Mouse (Mus musculus): ENCODE measurements around the gene Fank1. TPM values are rescaled to one million over a fixed set of nuclear protein-coding genes. Genes with fewer than 3 reads are reported as not detected.

Gene Fank1
- polyA plus RNA-seq, 1 experiment: 0.14 TPM

DNA sequence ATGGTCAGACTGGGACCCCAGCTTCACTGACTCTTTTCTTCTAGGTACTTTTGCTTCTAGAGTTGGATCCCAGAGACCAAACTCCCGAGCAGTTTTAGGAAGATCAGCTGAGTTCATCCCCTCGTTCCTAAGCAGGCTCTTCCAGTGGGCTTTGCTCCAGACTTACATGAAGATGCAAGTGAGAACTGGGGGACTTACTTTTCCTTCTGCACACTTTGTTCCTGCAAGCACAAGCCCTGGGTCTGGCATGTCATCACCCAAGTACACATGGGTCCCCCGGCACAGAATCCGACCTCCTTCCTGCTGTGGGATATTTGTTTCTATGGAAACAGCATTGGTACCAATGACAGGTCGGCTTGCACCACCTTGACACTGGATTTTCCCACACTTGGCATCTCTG lies 142.6 kb downstream of the Fank1 start:
- no peak overlapping the region for H3K4me2 ChIP-seq (ENCODE audit: low read depth)
- TF ChIP-seq MAX (IDR thresholded peaks at IDR 0.05; ENCODE audit: low read depth) (no peak), USF1 (IDR thresholded peaks at IDR 0.05; ENCODE audit: low read depth) (no peak), REST (IDR thresholded peaks at IDR 0.05; ENCODE audit: insufficient read depth, insufficient read length) (no peak), POLR2AphosphoS2 (IDR thresholded peaks at IDR 0.05; ENCODE audit: insufficient read length, low read depth) (no peak)
- no peaks in the 10 kb centered on the region for H3K36me3 ChIP-seq (ENCODE audit: control insufficient read depth, insufficient read depth)
- no peak overlapping the region for H3ac ChIP-seq (ENCODE audit: control insufficient read depth, insufficient read length)
- no peaks in the 10 kb centered on the region for H3K27me3 ChIP-seq (ENCODE audit: control insufficient read depth, insufficient read depth, insufficient read length)
- no peaks in the 10 kb centered on the region for H3K79me2 ChIP-seq (ENCODE audit: control insufficient read depth, insufficient read depth)
- H3K4me3 ChIP-seq: no peak overlapping the region

DNA sequence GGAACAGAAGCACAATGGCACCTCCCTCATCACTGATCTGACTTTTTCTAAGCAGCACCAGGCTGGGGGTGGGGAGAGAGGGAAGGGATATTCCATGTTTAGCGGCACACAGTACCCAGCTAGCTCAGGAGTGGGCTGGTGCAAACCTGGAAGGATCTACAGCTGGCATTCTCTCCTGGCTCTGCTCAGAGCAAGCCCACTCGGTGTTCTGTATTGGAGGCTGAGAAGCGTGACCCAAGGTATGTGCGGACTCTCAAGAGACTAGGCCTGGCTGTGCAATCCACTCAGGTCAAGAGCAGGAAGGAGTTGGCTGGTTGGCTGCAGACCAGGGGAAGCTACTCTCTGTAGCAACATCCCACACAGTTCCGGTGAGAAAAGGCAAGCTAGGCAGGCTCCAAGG lies 143.3 kb downstream of the Fank1 start:
- Histone ChIP-seq H3K4me3 (no peak overlapping the region), H3K79me2 (ENCODE audit: control insufficient read depth, insufficient read depth) (no peaks in the 10 kb centered on the region), H3K36me3 (ENCODE audit: control insufficient read depth, insufficient read depth) (no peaks in the 10 kb centered on the region), H3K27me3 (ENCODE audit: control insufficient read depth, insufficient read depth, insufficient read length) (no peaks in the 10 kb centered on the region), H3K4me2 (ENCODE audit: low read depth) (no peak overlapping the region), H3ac (ENCODE audit: control insufficient read depth, insufficient read length) (no peak overlapping the region)
- TF ChIP-seq E2F4 (IDR thresholded peaks at IDR 0.05; ENCODE audit: insufficient read depth) (no peak), POLR2A (IDR thresholded peaks at IDR 0.05; ENCODE audit: insufficient read length, low read depth) (no peak), CEBPB (IDR thresholded peaks at IDR 0.05; ENCODE audit: insufficient read depth, poor library complexity, severe bottlenecking) (no peak), SRF (IDR thresholded peaks at IDR 0.05; ENCODE audit: control insufficient read depth, insufficient read length, low read depth) (no peak), MYOD1 (IDR thresholded peaks at IDR 0.05; ENCODE audit: control insufficient read depth in 1 of 3, insufficient read length in 2 of 3, low read depth in 2 of 3) (no peak), REST (IDR thresholded peaks at IDR 0.05; ENCODE audit: insufficient read depth, insufficient read length) (no peak), MYOG (IDR thresholded peaks at IDR 0.05; ENCODE audit: control insufficient read depth in 1 of 3, insufficient read depth in 1 of 3, insufficient read length in 2 of 3, low read depth in 2 of 3) (no peak), MAX (IDR thresholded peaks at IDR 0.05; ENCODE audit: low read depth) (no peak), TCF3 (IDR thresholded peaks at IDR 0.05; ENCODE audit: insufficient read length, low read depth) (no peak), POLR2AphosphoS2 (IDR thresholded peaks at IDR 0.05; ENCODE audit: insufficient read length, low read depth) (no peak), TCF12 (IDR thresholded peaks at IDR 0.05; ENCODE audit: insufficient read depth, poor library complexity, severe bottlenecking) (no peak), USF1 (IDR thresholded peaks at IDR 0.05; ENCODE audit: low read depth) (no peak)

DNA sequence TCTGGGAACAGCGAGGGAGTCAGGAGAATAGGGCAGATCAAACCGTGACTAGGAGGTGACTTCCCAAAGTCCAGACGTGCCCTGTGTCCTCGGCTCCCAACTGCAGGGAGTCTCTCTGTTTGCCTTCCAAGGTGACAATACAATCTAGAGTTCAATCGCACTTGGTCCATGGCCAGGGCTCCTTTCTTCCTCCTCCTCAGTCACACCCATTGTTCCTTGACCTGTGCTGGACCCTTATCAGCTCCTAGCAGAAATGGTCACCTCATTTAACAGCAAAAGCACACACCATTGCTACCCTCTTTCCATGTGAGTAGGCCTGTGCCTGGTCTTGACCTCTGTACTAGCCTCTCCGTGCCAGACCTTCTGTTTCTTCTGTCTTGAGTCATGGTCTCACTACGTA lies 144.1 kb downstream of the Fank1 start:
- Histone ChIP-seq H3ac (ENCODE audit: control insufficient read depth, insufficient read length) (no peak overlapping the region), H3K4me3 (no peak overlapping the region), H3K79me2 (ENCODE audit: control insufficient read depth, insufficient read depth) (no peaks in the 10 kb centered on the region), H3K36me3 (ENCODE audit: control insufficient read depth, insufficient read depth) (no peaks in the 10 kb centered on the region), H3K4me2 (ENCODE audit: low read depth) (no peak overlapping the region), H3K27me3 (ENCODE audit: control insufficient read depth, insufficient read depth, insufficient read length) (no peaks in the 10 kb centered on the region)
- TF ChIP-seq USF1 (IDR thresholded peaks at IDR 0.05; ENCODE audit: low read depth) (no peak), E2F4 (IDR thresholded peaks at IDR 0.05; ENCODE audit: insufficient read depth) (no peak), REST (IDR thresholded peaks at IDR 0.05; ENCODE audit: insufficient read depth, insufficient read length) (no peak), TCF3 (IDR thresholded peaks at IDR 0.05; ENCODE audit: insufficient read length, low read depth) (no peak), MAX (IDR thresholded peaks at IDR 0.05; ENCODE audit: low read depth) (no peak), TCF12 (IDR thresholded peaks at IDR 0.05; ENCODE audit: insufficient read depth, poor library complexity, severe bottlenecking) (no peak), SRF (IDR thresholded peaks at IDR 0.05; ENCODE audit: control insufficient read depth, insufficient read length, low read depth) (no peak), MYOD1 (IDR thresholded peaks at IDR 0.05; ENCODE audit: control insufficient read depth in 1 of 3, insufficient read length in 2 of 3, low read depth in 2 of 3) (no peak), POLR2A (IDR thresholded peaks at IDR 0.05; ENCODE audit: insufficient read length, low read depth) (no peak), MYOG (IDR thresholded peaks at IDR 0.05; ENCODE audit: control insufficient read depth in 1 of 3, insufficient read depth in 1 of 3, insufficient read length in 2 of 3, low read depth in 2 of 3) (no peak), POLR2AphosphoS2 (IDR thresholded peaks at IDR 0.05; ENCODE audit: insufficient read length, low read depth) (no peak), CEBPB (IDR thresholded peaks at IDR 0.05; ENCODE audit: insufficient read depth, poor library complexity, severe bottlenecking) (no peak)

DNA sequence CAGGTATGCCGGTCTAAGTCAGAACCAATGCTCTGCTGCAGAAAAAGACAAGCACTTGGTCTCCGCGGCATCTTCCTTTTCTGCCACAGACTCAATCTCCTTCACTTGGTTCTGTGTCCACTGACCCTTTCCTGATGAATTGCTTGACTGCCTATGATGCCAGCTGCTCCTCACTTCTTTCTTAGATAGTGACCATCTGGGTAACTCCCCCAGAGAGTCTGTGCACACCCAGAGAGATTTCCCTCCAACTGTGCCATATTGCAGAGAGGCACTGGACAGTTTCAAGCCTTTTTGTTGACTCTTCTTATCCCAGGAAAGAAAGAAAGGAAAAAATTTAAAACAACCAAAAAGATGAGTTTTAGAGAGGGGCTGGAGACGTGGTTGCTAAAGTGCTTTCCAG lies 144.6 kb downstream of the Fank1 start:
- H3K4me3 ChIP-seq: no peak overlapping the region
- no peak for TF ChIP-seq CEBPB (IDR thresholded peaks at IDR 0.05; ENCODE audit: insufficient read depth, poor library complexity, severe bottlenecking)
- no peak for TF ChIP-seq MYOD1 (IDR thresholded peaks at IDR 0.05; ENCODE audit: control insufficient read depth in 1 of 3, insufficient read length in 2 of 3, low read depth in 2 of 3)
- TF ChIP-seq SRF (IDR thresholded peaks at IDR 0.05; ENCODE audit: control insufficient read depth, insufficient read length, low read depth): no peak
- no peak for TF ChIP-seq MYOG (IDR thresholded peaks at IDR 0.05; ENCODE audit: control insufficient read depth in 1 of 3, insufficient read depth in 1 of 3, insufficient read length in 2 of 3, low read depth in 2 of 3)
- TF ChIP-seq TCF3 (IDR thresholded peaks at IDR 0.05; ENCODE audit: insufficient read length, low read depth): no peak
- no peak for TF ChIP-seq POLR2AphosphoS2 (IDR thresholded peaks at IDR 0.05; ENCODE audit: insufficient read length, low read depth)
- TF ChIP-seq E2F4 (IDR thresholded peaks at IDR 0.05; ENCODE audit: insufficient read depth): no peak
- no peak for TF ChIP-seq POLR2A (IDR thresholded peaks at IDR 0.05; ENCODE audit: insufficient read length, low read depth)
- no peak for TF ChIP-seq MAX (IDR thresholded peaks at IDR 0.05; ENCODE audit: low read depth)
- TF ChIP-seq TCF12 (IDR thresholded peaks at IDR 0.05; ENCODE audit: insufficient read depth, poor library complexity, severe bottlenecking): no peak
- no peak for TF ChIP-seq REST (IDR thresholded peaks at IDR 0.05; ENCODE audit: insufficient read depth, insufficient read length)
- TF ChIP-seq USF1 (IDR thresholded peaks at IDR 0.05; ENCODE audit: low read depth): no peak
- no peaks in the 10 kb centered on the region for H3K36me3 ChIP-seq (ENCODE audit: control insufficient read depth, insufficient read depth)
- no peaks in the 10 kb centered on the region for H3K27me3 ChIP-seq (ENCODE audit: control insufficient read depth, insufficient read depth, insufficient read length)
- no peak overlapping the region for H3K4me2 ChIP-seq (ENCODE audit: low read depth)
- no peaks in the 10 kb centered on the region for H3K79me2 ChIP-seq (ENCODE audit: control insufficient read depth, insufficient read depth)
- no peak overlapping the region for H3ac ChIP-seq (ENCODE audit: control insufficient read depth, insufficient read length)

DNA sequence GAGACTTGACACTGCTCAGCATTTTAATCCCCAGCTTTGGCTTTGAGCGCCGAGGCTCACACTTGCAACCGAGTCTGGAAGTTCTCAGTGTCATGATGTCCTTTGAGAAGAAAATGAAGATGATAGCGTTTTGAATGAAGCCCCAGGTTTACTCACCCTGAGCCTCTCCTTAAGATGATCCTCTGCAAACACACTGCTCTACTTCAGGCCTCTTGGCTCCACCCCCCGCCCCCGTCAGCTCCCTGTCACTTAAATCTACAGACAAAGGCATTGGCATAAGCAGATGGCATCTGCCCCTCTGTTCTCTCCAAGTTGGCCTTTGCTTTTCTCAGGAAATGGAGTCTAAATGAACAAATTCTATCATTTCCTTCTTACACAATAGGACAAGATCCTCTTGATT lies 147.3 kb downstream of the Fank1 start:
- TF ChIP-seq TCF12 (IDR thresholded peaks at IDR 0.05; ENCODE audit: insufficient read depth, poor library complexity, severe bottlenecking) (no peak), USF1 (IDR thresholded peaks at IDR 0.05; ENCODE audit: low read depth) (no peak), TCF3 (IDR thresholded peaks at IDR 0.05; ENCODE audit: insufficient read length, low read depth) (no peak), MYOD1 (IDR thresholded peaks at IDR 0.05; ENCODE audit: control insufficient read depth in 1 of 3, insufficient read length in 2 of 3, low read depth in 2 of 3) (no peak), SRF (IDR thresholded peaks at IDR 0.05; ENCODE audit: control insufficient read depth, insufficient read length, low read depth) (no peak), MYOG (IDR thresholded peaks at IDR 0.05; ENCODE audit: control insufficient read depth in 1 of 3, insufficient read depth in 1 of 3, insufficient read length in 2 of 3, low read depth in 2 of 3) (no peak), POLR2AphosphoS2 (IDR thresholded peaks at IDR 0.05; ENCODE audit: insufficient read length, low read depth) (no peak), POLR2A (IDR thresholded peaks at IDR 0.05; ENCODE audit: insufficient read length, low read depth) (no peak), E2F4 (IDR thresholded peaks at IDR 0.05; ENCODE audit: insufficient read depth) (no peak), REST (IDR thresholded peaks at IDR 0.05; ENCODE audit: insufficient read depth, insufficient read length) (no peak), CEBPB (IDR thresholded peaks at IDR 0.05; ENCODE audit: insufficient read depth, poor library complexity, severe bottlenecking) (no peak), MAX (IDR thresholded peaks at IDR 0.05; ENCODE audit: low read depth) (no peak)
- H3K79me2 ChIP-seq (ENCODE audit: control insufficient read depth, insufficient read depth): no peaks in the 10 kb centered on the region
- H3ac ChIP-seq (ENCODE audit: control insufficient read depth, insufficient read length): no peak overlapping the region
- no peaks in the 10 kb centered on the region for H3K27me3 ChIP-seq (ENCODE audit: control insufficient read depth, insufficient read depth, insufficient read length)
- no peak overlapping the region for H3K4me3 ChIP-seq
- no peaks in the 10 kb centered on the region for H3K36me3 ChIP-seq (ENCODE audit: control insufficient read depth, insufficient read depth)
- no peak overlapping the region for H3K4me2 ChIP-seq (ENCODE audit: low read depth)

Data from myocyte (in vitro differentiated cells).